Mouse (Mus musculus) embryonic facial prominence, embryonic 11.5 days (tissue): Measurements from ENCODE around the gene Prg2. TPM values are rescaled to one million over a fixed set of nuclear protein-coding genes. Genes with fewer than 3 reads are reported as not detected.

Experiments
- ATAC-seq: fragments of 200-750 bp; cut with Nextera tagmentation; replicated peaks from 2 replicates; pipeline ENCODE4 v1.8.0; 2017; ENCODE audit warnings: low read depth; ENCODE audit not compliant: insufficient number of reproducible peaks, low FRiP score, low TSS enrichment
- DNase-seq: peaks from one replicate; pipeline ENCODE4 v3.0.0-alpha.2; 2015; ENCODE audit warnings: low spot score
- H3K27ac ChIP-seq: fragments of 300-500 bp; sonication (generic); replicated peaks from 2 replicates; pipeline ENCODE4 v1.5.1; 2014; ENCODE audit warnings: mild to moderate bottlenecking, low read depth, low read length, control low read depth
- H3K27me3 ChIP-seq: fragments of 300-500 bp; sonication (generic); 2 replicates; pipeline ENCODE4 v1.6.1; 2014; ENCODE audit warnings: mild to moderate bottlenecking, low read length, moderate library complexity, mixed read lengths; ENCODE audit not compliant: control insufficient read depth, insufficient read depth
- H3K36me3 ChIP-seq: fragments of 300-500 bp; sonication (generic); replicated peaks from 2 replicates; pipeline ENCODE4 v1.6.1; 2014; ENCODE audit warnings: low read depth, mild to moderate bottlenecking, low read length, moderate library complexity, mixed read lengths; ENCODE audit not compliant: control insufficient read depth, insufficient read depth
- H3K4me1 ChIP-seq: fragments of 300-500 bp; sonication (generic); 2 replicates; pipeline ENCODE4 v1.6.1; 2014; ENCODE audit warnings: low read length, mixed read lengths; ENCODE audit not compliant: control insufficient read depth, insufficient read depth
- H3K4me2 ChIP-seq: fragments of 300-500 bp; sonication (generic); 2 replicates; pipeline ENCODE4 v1.6.1; 2014; ENCODE audit warnings: low read depth, mild to moderate bottlenecking, control low read depth, low read length, moderate library complexity
- H3K4me3 ChIP-seq: fragments of 300-500 bp; sonication (generic); 2 replicates; pipeline ENCODE4 v1.5.1; 2014; ENCODE audit warnings: low read depth, low read length, control low read depth
- H3K9ac ChIP-seq: fragments of 300-500 bp; sonication (generic); replicated peaks from 2 replicates; pipeline ENCODE4 v1.6.1; 2014; ENCODE audit warnings: mild to moderate bottlenecking, control low read depth, low read length
- H3K9me3 ChIP-seq: fragments of 300-500 bp; sonication (generic); replicated peaks from 2 replicates; pipeline ENCODE4 v1.6.1; 2016; ENCODE audit warnings: mild to moderate bottlenecking, low read length, inconsistent platforms, mixed read lengths; ENCODE audit not compliant: control insufficient read depth
- WGBS: fragments of 180-500 bp; shearing (Covaris S2); extraction: QIAGEN DNeasy Blood & Tissue Kit; methylation state at CpG from one replicate; pipeline ENCODE4 v1.1.7; 2014; 5-methylcytosine and 5-hydroxymethylcytosine counted together
- polyA plus RNA-seq: library from polyadenylated mRNA; unstranded; fragments of >200 nt; fragmentation: Nextera tagmentation; extraction: Ambion mirVana; gene quantifications from 2 replicates; pipeline ENCODE4 v1.2.1, GENCODE M21; 2014

The Prg2 gene
- polyA plus RNA-seq, 1 experiment from 2014 or later: 0.60 TPM

DNA sequence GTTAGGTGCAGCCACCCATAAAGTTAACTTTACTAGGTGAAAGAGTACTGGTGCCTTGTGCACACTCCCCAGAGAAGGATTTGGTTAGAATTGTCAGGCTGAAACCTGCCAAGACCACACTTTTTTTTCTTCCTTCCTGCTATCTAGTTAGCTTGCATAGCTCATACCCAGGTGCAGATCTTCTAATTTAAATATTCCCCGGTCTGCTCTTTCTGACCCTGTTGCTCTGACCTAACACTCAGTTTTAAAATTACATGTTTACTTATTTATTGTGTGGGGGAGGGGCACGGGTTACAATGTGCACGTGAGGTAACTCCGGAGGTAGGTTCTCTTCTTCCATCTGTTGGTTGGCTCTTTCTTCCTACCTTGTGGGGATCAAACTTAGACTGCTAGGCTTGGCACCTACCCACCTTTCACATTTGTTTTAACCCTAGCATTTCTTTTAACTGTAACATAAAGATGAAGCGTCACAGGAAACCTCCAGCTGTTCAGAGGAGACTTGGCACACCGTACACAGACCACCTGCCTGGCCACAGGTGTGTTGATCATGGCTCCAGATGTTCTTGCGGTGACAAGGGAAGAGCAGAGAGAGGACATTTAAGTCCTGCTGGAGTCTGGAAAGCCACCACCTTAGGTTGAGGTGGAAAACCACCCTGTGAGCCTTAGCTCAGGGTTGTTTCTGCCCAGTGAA, 16.0 kb upstream of the Prg2 start:
- no peaks in the 10 kb centered on the region for H3K27me3 ChIP-seq
- H3K4me2 ChIP-seq: no peak overlapping the region
- no peak overlapping the region for H3K27ac ChIP-seq
- no peaks in the 10 kb centered on the region for H3K9me3 ChIP-seq
- ATAC-seq: no peak
- no peaks in the 10 kb centered on the region for H3K36me3 ChIP-seq
- H3K4me1 ChIP-seq: no peaks in the 10 kb centered on the region
- no peak for DNase-seq
- WGBS: 88% methylated on average over 7 of the region's 7 CpGs
- no peak overlapping the region for H3K4me3 ChIP-seq
- H3K9ac ChIP-seq: no peak overlapping the region

DNA sequence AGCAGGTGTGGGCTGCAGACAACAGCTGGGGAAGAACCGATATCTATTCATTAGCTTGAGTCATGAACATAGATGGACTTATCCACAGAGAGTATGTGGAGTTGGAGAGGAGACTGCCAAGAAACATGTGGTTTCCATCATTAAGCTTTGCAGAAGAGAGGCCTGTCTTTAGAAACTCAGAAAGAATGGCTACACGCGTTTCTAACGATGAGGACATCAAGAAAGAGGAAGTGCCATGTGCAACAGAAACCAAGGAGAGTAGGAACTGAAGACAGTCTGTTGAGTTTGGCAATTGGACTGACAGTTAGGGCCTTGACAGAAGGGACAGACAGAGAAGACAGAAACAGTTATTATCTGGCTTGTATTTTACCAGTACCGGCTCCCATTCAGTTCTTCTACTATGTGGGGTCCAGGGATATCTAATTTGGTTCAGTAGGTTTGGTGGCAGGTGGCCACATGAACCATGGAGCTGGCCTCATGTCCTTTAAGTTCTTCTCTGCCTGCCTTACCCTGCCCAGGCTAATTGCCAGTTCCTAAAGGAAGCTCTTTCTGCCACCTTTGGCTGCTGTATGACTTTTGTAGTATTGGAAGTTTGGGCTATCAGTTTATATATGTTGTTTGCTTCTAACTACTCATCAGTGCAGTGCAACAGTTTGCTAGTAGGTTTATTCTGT, 12.8 kb upstream of the Prg2 start:
- 84% methylated on average over 5 of the region's 5 CpGs for WGBS
- Histone ChIP-seq H3K27ac (no peak overlapping the region), H3K9ac (no peak overlapping the region), H3K36me3 (no peaks in the 10 kb centered on the region), H3K27me3 (no peaks in the 10 kb centered on the region), H3K4me2 (no peak overlapping the region), H3K4me3 (no peak overlapping the region), H3K9me3 (no peaks in the 10 kb centered on the region), H3K4me1 (no peaks in the 10 kb centered on the region)
- no peak for ATAC-seq
- DNase-seq: no peak

DNA sequence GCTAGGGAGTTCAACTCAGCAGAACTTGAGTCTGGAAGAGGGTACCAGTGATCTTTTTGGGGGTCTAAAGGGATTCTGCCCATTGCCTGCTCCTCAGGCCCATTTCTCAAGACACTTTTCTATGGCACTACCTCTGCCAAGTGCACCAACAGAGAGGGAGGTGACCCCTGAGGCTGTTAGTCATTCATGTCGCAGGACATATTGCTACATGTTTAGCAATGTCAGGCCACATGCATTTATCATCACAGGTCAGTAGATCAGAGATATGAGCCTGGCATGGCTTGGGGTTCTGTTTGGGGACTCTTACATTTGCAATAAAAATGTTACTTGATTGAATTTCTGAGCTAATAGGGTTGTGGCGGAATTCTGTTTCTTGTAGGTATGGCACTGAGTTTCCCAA, 4.7 kb upstream of the Prg2 start:
- no peaks in the 10 kb centered on the region for H3K27me3 ChIP-seq
- WGBS: 86% methylated on average over 2 of the region's 2 CpGs
- no peak overlapping the region for H3K27ac ChIP-seq
- no peaks in the 10 kb centered on the region for H3K36me3 ChIP-seq
- H3K4me2 ChIP-seq: no peak overlapping the region
- H3K9ac ChIP-seq: no peak overlapping the region
- H3K4me1 ChIP-seq: no peaks in the 10 kb centered on the region
- H3K4me3 ChIP-seq: no peak overlapping the region
- no peak for ATAC-seq
- no peak for DNase-seq
- H3K9me3 ChIP-seq: no peaks in the 10 kb centered on the region

DNA sequence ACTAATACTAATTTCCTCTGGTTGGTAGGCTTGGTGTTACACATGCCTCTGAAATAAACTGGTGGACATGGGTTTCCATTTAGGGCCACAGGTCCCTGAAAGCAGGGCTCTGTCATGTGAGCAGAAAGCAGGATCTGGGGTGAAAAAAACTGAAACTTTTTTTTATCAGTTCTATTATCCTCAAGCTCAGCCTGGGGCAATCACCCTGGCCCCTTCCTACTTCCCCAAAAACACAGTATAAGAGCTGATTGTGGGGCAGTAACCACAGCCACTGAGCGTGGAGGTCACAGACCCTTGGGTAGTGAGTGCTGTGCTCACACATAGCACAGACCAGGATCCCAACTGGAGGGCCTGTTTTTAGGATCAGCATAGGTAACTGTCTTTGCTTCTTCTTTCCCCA, 7.7 kb downstream of the Prg2 start, which contains the start of gene Prg3:
Prg3 (plus strand) TSS at position 286 of the 400 bp plus-strand sequence.
- Histone ChIP-seq H3K36me3 (no peaks in the 10 kb centered on the region), H3K27me3 (no peaks in the 10 kb centered on the region), H3K27ac (no peak within 1 kb of the TSS), H3K4me3 (no peak within 1 kb of the TSS), H3K9ac (no peak within 1 kb of the TSS), H3K9me3 (no peaks in the 10 kb centered on the region), H3K4me2 (no peak within 1 kb of the TSS), H3K4me1 (no peaks in the 10 kb centered on the region)
- no peak for ATAC-seq
- DNase-seq: no peak
- WGBS: 80% methylated on average over 1 of the region's 1 CpGs

DNA sequence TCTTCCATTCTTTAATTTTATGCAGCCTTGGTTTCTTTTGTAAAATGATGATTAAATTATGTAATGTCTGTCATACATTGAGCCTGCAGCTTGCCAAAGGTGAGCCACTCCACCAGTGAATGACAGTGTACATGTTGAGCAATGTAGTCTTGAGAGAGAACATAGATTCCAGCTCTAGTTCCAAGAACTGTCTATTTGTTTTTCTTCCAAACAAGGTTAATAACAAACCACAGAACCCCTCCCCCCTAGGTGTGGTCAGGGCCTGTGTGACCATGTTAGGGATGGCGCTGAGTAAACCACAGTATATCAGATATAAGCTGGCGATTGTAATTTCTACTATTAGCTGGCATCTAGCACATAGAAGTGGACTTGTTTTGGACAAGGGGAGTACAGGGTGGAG, 16.1 kb downstream of the Prg2 start:
- no peak for DNase-seq
- no peak overlapping the region for H3K4me3 ChIP-seq
- no peak overlapping the region for H3K27ac ChIP-seq
- no peak for ATAC-seq
- no peaks in the 10 kb centered on the region for H3K27me3 ChIP-seq
- no peaks in the 10 kb centered on the region for H3K4me1 ChIP-seq
- no peaks in the 10 kb centered on the region for H3K36me3 ChIP-seq
- WGBS: 93% methylated on average over 2 of the region's 2 CpGs
- H3K4me2 ChIP-seq: no peak overlapping the region
- no peaks in the 10 kb centered on the region for H3K9me3 ChIP-seq
- H3K9ac ChIP-seq: no peak overlapping the region

DNA sequence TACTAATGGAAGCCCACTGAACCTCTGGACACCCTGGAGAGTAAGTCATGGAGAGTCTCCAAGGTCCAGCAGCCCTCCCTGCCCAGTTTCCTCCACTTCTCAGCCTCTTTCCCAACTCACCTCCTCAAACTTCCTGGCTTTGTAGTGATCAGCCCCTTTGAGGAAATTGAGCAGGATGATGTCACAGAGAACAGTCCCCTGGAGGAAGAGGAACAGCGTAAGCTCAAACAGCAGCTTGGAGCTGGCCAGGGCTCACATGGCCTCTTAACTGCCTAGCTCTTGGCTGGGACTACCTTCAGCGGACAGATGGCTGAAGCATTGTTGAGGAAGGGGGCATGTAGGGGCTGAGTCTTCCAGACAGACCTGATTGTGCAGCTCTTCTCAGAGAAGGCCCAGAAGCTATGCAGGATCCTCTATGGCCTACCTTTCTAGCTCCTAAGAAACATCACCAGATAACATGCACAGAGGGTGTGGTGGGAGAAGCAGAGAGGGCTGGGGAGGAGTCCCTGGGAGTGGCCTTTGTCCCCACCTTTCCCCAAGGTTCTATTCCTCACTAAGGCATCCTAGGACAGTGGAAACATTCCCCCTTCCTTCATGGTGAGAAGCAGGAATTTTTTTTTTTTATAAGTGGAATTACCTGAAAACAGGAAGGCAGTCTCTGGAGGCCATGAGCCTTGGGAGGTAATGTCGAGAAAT, 19.4 kb downstream of the Prg2 start:
- no peak for ATAC-seq
- no peak overlapping the region for H3K4me3 ChIP-seq
- WGBS: 76% methylated on average over 3 of the region's 3 CpGs

DNA sequence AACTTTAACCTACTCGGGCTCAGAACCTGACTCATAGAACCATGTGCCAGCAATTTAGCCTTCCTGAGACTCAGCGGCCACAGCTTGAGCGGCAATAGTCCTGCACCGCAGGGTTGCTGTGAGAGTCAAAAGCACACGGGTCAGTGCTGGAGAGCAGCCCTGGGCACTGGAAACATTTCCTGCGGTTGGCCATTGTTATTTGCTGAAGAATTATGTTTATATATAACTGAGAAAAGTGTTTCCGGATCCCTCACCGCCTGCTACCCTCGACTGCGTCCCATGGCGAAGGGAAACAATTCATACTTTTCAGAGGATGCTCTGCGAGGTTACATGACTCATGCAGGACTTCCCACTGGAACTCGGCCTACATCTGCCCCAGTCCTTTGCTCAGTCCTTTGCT, 21.2 kb downstream of the Prg2 start:
- no peaks in the 10 kb centered on the region for H3K4me1 ChIP-seq
- no peak overlapping the region for H3K27ac ChIP-seq
- no peak for ATAC-seq
- WGBS: 72% methylated on average over 13 of the region's 13 CpGs
- H3K4me2 ChIP-seq: no peak overlapping the region
- DNase-seq: no peak
- H3K9ac ChIP-seq: no peak overlapping the region
- no peak overlapping the region for H3K4me3 ChIP-seq
- no peaks in the 10 kb centered on the region for H3K27me3 ChIP-seq
- no peaks in the 10 kb centered on the region for H3K36me3 ChIP-seq
- no peaks in the 10 kb centered on the region for H3K9me3 ChIP-seq

More for the DNA sequence above, 19.4 kb downstream of the Prg2 start:
- Histone ChIP-seq H3K9ac (no peak overlapping the region), H3K27ac (no peak overlapping the region), H3K9me3 (no peaks in the 10 kb centered on the region), H3K4me1 (no peaks in the 10 kb centered on the region), H3K4me2 (no peak overlapping the region), H3K36me3 (no peaks in the 10 kb centered on the region), H3K27me3 (no peaks in the 10 kb centered on the region)
- DNase-seq: no peak

DNA sequence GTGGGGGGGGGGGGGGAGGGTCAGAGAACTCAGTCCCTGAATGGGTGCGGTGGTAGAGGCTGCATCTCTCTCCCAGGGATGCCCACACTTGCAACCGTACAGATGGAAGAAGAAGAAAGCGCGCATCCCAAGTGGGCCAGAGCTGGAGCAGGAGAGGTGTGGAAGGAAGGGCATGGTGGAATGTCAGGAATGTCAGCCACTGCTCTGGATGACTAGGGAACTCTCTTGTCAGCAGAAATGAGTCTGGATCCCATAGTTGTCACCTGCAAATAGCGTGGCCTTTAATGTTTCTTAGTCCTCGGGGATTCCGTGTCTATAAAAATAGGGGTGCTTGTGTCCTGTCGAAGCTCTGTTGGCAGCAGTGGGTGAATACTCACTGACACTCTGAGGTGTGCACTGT, 22.3 kb downstream of the Prg2 start:
- DNase-seq (no peak), ATAC-seq (no peak)
- H3K4me3 ChIP-seq: no peak overlapping the region
- no peak overlapping the region for H3K27ac ChIP-seq
- H3K27me3 ChIP-seq: no peaks in the 10 kb centered on the region
- no peak overlapping the region for H3K9ac ChIP-seq
- no peak overlapping the region for H3K4me2 ChIP-seq
- WGBS: 77% methylated on average over 8 of the region's 8 CpGs
- no peaks in the 10 kb centered on the region for H3K9me3 ChIP-seq
- no peaks in the 10 kb centered on the region for H3K36me3 ChIP-seq
- H3K4me1 ChIP-seq: no peaks in the 10 kb centered on the region
